Mouse (Mus musculus) cerebellum, adult 8-10 months (tissue): ENCODE data around the gene Keg1.
A peak's percentile ranks its signal among the peaks of the same experiment; 100 is the strongest.
"Not testable (repeated sequence)": the region's sequence is repeated elsewhere in the genome, so short reads cannot be mapped to it uniquely, and the experiment has no call there.

ENCODE experiments used
- DNase-seq: peaks from one replicate; pipeline ENCODE4 v3.0.0; 2022

Gene Keg1

GRCm38 (mm10) chr19:12695590-12695989 lies at the start of gene Keg1:
Gene Keg1, plus strand, starts transcription at chr19:12695786.
- DNase-seq: no peak

GRCm38 (mm10) chr19:12649511-12649910 lies 46.1 kb upstream of the Keg1 start:
- no peak for DNase-seq

GRCm38 (mm10) chr19:12666156-12666555 lies 29.4 kb upstream of the Keg1 start:
- no peak for DNase-seq

GRCm38 (mm10) chr19:12668601-12669000 lies 27.0 kb upstream of the Keg1 start:
- DNase-seq: not testable (repeated sequence)

- no peak for DNase-seq
These were observed 25.4 kb upstream of the Keg1 start, which contains the start of gene Olfr1442 for GRCm38 (mm10) chr19:12670139-12670538. Gene Olfr1442, plus strand, starts transcription at chr19:12670439.

- DNase-seq: no peak
These were observed 24.5 kb upstream of the Keg1 start for GRCm38 (mm10) chr19:12671051-12671450.

GRCm38 (mm10) chr19:12677812-12678211 lies 17.8 kb upstream of the Keg1 start, which contains the start of gene Olfr1443:
Gene Olfr1443, plus strand, starts transcription at chr19:12678112.
- no peak for DNase-seq

- DNase-seq: no peak
These were observed 10.9 kb upstream of the Keg1 start for GRCm38 (mm10) chr19:12684638-12685037.

- no peak for DNase-seq
These were observed 10.4 kb upstream of the Keg1 start for GRCm38 (mm10) chr19:12685231-12685630.

GRCm38 (mm10) chr19:12696221-12696620 lies 635 bp downstream of the Keg1 start:
- DNase-seq: no peak

GRCm38 (mm10) chr19:12708458-12708857 lies 12.9 kb downstream of the Keg1 start:
- DNase-seq: no peak

- no peak for DNase-seq
These were observed 13.4 kb downstream of the Keg1 start for GRCm38 (mm10) chr19:12708986-12709385.

- DNase-seq: no peak
These were observed 23.6 kb downstream of the Keg1 start for GRCm38 (mm10) chr19:12719189-12719588.

GRCm38 (mm10) chr19:12720463-12720862 lies 24.9 kb downstream of the Keg1 start:
- no peak for DNase-seq

GRCm38 (mm10) chr19:12720919-12721318 lies 25.3 kb downstream of the Keg1 start:
- DNase-seq: not testable (repeated sequence)

- DNase-seq: not testable (repeated sequence)
These were observed 26.0 kb downstream of the Keg1 start for GRCm38 (mm10) chr19:12721596-12721995.

- peak; percentile 23 for DNase-seq
These were observed 26.7 kb downstream of the Keg1 start for GRCm38 (mm10) chr19:12722308-12722707.

- no peak for DNase-seq
These were observed 30.3 kb downstream of the Keg1 start for GRCm38 (mm10) chr19:12725851-12726250.

- DNase-seq: no peak
These were observed 35.5 kb downstream of the Keg1 start for GRCm38 (mm10) chr19:12731036-12731435.

- DNase-seq: no peak
These were observed 36.4 kb downstream of the Keg1 start for GRCm38 (mm10) chr19:12731950-12732349.

- DNase-seq: no peak
These were observed 60.7 kb downstream of the Keg1 start for GRCm38 (mm10) chr19:12756286-12756685.

GRCm38 (mm10) chr19:12758936-12759478 lies 63.4 kb downstream of the Keg1 start:
- no peak for DNase-seq

- DNase-seq: peak; percentile 61
These were observed 64.1 kb downstream of the Keg1 start for GRCm38 (mm10) chr19:12759656-12760055.

GRCm38 (mm10) chr19:12762212-12763130 lies 66.9 kb downstream of the Keg1 start:
- no peak for DNase-seq
